ENCODE assay signal across 15 mouse cellular contexts in genomic region chr9:122178427-122178826, GRCm38 (mm10).
A peak's percentile ranks its signal among the peaks of the same experiment; 100 is the strongest.
DNase-seq lines count a peak whose midpoint lies in the region; ATAC-seq lines count a peak whose summit lies in the region.
"Had no signal": no experiment of that assay in that cellular context is flagged by ENCODE, and none has a peak within 500 bp of the region (broad histone marks: within the 10 kb centered on the region; RNA-seq: fewer than 3 reads in every experiment).

No protein-coding gene starts in this region.

- H3K4me2 ChIP-seq in kidney, embryonic 16.5 days (replicated peaks; ENCODE audit: low read depth, low read length), result no peak overlapping the region
- no peak overlapping the region for H3K4me2 ChIP-seq in heart, embryonic 16.5 days (ENCODE audit: low read depth, low read length)
- no peak overlapping the region for H3K4me2 ChIP-seq in stomach, embryonic 15.5 days

- H3K36me3 ChIP-seq in kidney, embryonic 16.5 days (ENCODE audit: insufficient read depth, low read length), result no peaks in the 10 kb centered on the region
- no peaks in the 10 kb centered on the region for H3K36me3 ChIP-seq in heart, embryonic 16.5 days (ENCODE audit: control insufficient read depth, insufficient read depth)
- H3K36me3 ChIP-seq in stomach, embryonic 15.5 days, result 0 out of 2 replicates have a peak, but pooled peaks cover 4% of the 10 kb centered on the region

- no peak overlapping the region for H3K4me3 ChIP-seq in kidney, embryonic 16.5 days (ENCODE audit: low read length)
- H3K4me3 ChIP-seq in heart, embryonic 16.5 days (ENCODE audit: low read length), result no peak overlapping the region
- no peak overlapping the region for H3K4me3 ChIP-seq in stomach, embryonic 15.5 days (replicated peaks)
- H3K4me3 ChIP-seq: hindbrain, embryonic 10.5 days; midbrain, embryonic 10.5 days had no signal

- 25% methylated on average over 4 of the region's 4 CpGs for WGBS in kidney, embryonic 16.5 days
- WGBS in heart, embryonic 16.5 days, result 46% methylated on average over 4 of the region's 4 CpGs
- 29% methylated on average over 4 of the region's 4 CpGs for WGBS in stomach, embryonic 15.5 days

- no peak for ATAC-seq in kidney, embryonic 16.5 days (ENCODE audit: low FRiP score, low TSS enrichment)
- peak; percentile 28; the same call in 1 of the 2 replicates for ATAC-seq in heart, embryonic 16.5 days (replicated peaks; ENCODE audit: extremely low read depth, insufficient read depth, low FRiP score)
- no peak for ATAC-seq in stomach, embryonic 15.5 days (ENCODE audit: insufficient read depth, low FRiP score, low read depth)
- ATAC-seq: activated CD4-positive, CD25-positive, alpha-beta regulatory T cell, adult 4 months had no signal

- H3K27me3 ChIP-seq in kidney, embryonic 16.5 days (ENCODE audit: insufficient read depth, low read length), result no peaks in the 10 kb centered on the region
- H3K27me3 ChIP-seq in heart, embryonic 16.5 days (ENCODE audit: control insufficient read depth, insufficient read depth, low read length), result no peaks in the 10 kb centered on the region
- no peaks in the 10 kb centered on the region for H3K27me3 ChIP-seq in stomach, embryonic 15.5 days (replicated peaks)

- DNase-seq in heart, adult 11 months, result peak; percentile 93
- DNase-seq in heart, adult 18-20 months, result no peak
- no peak for DNase-seq in kidney, adult 9 months
- no peak for DNase-seq in urinary bladder, postnatal 25 days (ENCODE audit: low spot score)
- DNase-seq in layer of hippocampus, adult 18-20 months (ENCODE audit: low spot score in 2 of 2), result no peak
- DNase-seq: B cell, adult 2 months; cerebellum, adult 9-10 months; thymus, adult 18-20 months had no signal

- H3K27ac ChIP-seq in kidney, embryonic 16.5 days (ENCODE audit: low read length), result 0 out of 2 replicates have a peak overlapping the region, but pooled peaks have one; percentile 23
- H3K27ac ChIP-seq in heart, embryonic 16.5 days (ENCODE audit: low read length), result peak overlapping the region; percentile 57
- peak overlapping the region; percentile 35; the same call in 1 of the 2 replicates for H3K27ac ChIP-seq in stomach, embryonic 15.5 days
- H3K27ac ChIP-seq: hindbrain, embryonic 10.5 days; midbrain, embryonic 10.5 days had no signal

- H3K9me3 ChIP-seq in kidney, embryonic 16.5 days (ENCODE audit: low read length), result no peaks in the 10 kb centered on the region
- no peaks in the 10 kb centered on the region for H3K9me3 ChIP-seq in heart, embryonic 16.5 days (replicated peaks; ENCODE audit: control insufficient read depth, low read length)
- H3K9me3 ChIP-seq in stomach, embryonic 15.5 days, result no peaks in the 10 kb centered on the region
- H3K9me3 ChIP-seq: G1E; hindbrain, embryonic 10.5 days; midbrain, embryonic 10.5 days had no signal

- H3K4me1 ChIP-seq in kidney, embryonic 16.5 days (ENCODE audit: insufficient read depth, low read length), result peaks cover 28% of the 10 kb centered on the region
- H3K4me1 ChIP-seq in heart, embryonic 16.5 days (ENCODE audit: control insufficient read depth, insufficient read depth, low read length), result peaks cover 24% of the 10 kb centered on the region
- peaks cover 19% of the 10 kb centered on the region for H3K4me1 ChIP-seq in stomach, embryonic 15.5 days

- no peak overlapping the region for H3K9ac ChIP-seq in kidney, embryonic 16.5 days (replicated peaks; ENCODE audit: low read length)
- no peak overlapping the region for H3K9ac ChIP-seq in heart, embryonic 16.5 days (ENCODE audit: low read length)
- no peak overlapping the region for H3K9ac ChIP-seq in stomach, embryonic 15.5 days
